In the genomic region with DNA sequence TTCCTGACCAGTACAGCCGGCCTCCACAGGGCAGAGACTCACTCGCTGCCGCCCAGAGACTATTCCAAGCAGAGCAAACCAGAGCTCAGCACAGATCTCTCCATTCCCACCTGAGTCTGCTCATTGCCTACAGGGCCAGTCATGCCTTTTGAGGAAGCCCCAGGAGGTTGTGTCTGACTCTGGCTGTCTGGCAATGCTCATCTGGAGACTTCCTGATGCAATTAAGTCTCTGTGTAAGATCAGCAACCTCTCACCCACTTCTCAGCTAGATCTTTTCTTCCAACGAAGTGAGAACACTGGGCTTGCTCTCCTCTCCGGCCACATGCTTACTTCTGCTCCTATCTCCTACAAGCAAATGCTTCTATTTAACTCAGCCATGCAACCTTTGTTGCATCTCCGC, we compare ENCODE assay signal across 26 mouse cellular contexts.
A peak's percentile ranks its signal among the peaks of the same experiment; 100 is the strongest.
DNase-seq lines count a peak whose midpoint lies in the region; ATAC-seq and TF ChIP-seq lines count a peak whose summit lies in the region.
"Had no signal": no experiment of that assay in that cellular context is flagged by ENCODE, and none has a peak within 500 bp of the region (broad histone marks: within the 10 kb centered on the region; RNA-seq: fewer than 3 reads in every experiment).

No protein-coding gene starts in this region.

- TF ChIP-seq CTCF in stomach, postnatal 0 days (IDR thresholded peaks at IDR 0.05; ENCODE audit: low read depth), result no peak

- no peak overlapping the region for H3K27ac ChIP-seq in hindbrain, embryonic 13.5 days
- H3K27ac ChIP-seq in hindbrain, embryonic 14.5 days, result no peak overlapping the region
- 0 out of 2 replicates have a peak overlapping the region, but pooled peaks have one; percentile 4 for H3K27ac ChIP-seq in neural tube, embryonic 11.5 days (ENCODE audit: low read depth, low read length)
- H3K27ac ChIP-seq in stomach, postnatal 0 days (replicated peaks), result no peak overlapping the region
- H3K27ac ChIP-seq: embryonic facial prominence, embryonic 12.5 days; embryonic facial prominence, embryonic 15.5 days; heart, embryonic 10.5 days; heart, embryonic 13.5 days had no signal

- no peak for ATAC-seq in hindbrain, embryonic 13.5 days (ENCODE audit: low FRiP score)
- ATAC-seq in hindbrain, embryonic 14.5 days (ENCODE audit: low FRiP score), result no peak
- ATAC-seq in neural tube, embryonic 11.5 days (ENCODE audit: insufficient read depth, low FRiP score, low TSS enrichment), result no peak
- no peak for ATAC-seq in stomach, postnatal 0 days (ENCODE audit: low FRiP score, low TSS enrichment)
- ATAC-seq: forebrain, embryonic 14.5 days; forebrain, postnatal 0 days had no signal

- WGBS in hindbrain, embryonic 13.5 days, result 66% methylated on average over 6 of the region's 6 CpGs
- WGBS in hindbrain, embryonic 14.5 days, result 67% methylated on average over 6 of the region's 6 CpGs
- WGBS in neural tube, embryonic 11.5 days, result 63% methylated on average over 6 of the region's 6 CpGs
- 59% methylated on average over 6 of the region's 6 CpGs for WGBS in stomach, postnatal 0 days

- no peak overlapping the region for H3K4me3 ChIP-seq in hindbrain, embryonic 13.5 days
- H3K4me3 ChIP-seq in hindbrain, embryonic 14.5 days (replicated peaks; ENCODE audit: low read length), result no peak overlapping the region
- no peak overlapping the region for H3K4me3 ChIP-seq in neural tube, embryonic 11.5 days (ENCODE audit: low read depth, low read length)
- H3K4me3 ChIP-seq in stomach, postnatal 0 days (ENCODE audit: low read depth, low read length), result no peak overlapping the region
- H3K4me3 ChIP-seq: embryonic facial prominence, embryonic 12.5 days; embryonic facial prominence, embryonic 15.5 days; heart, embryonic 10.5 days; heart, embryonic 13.5 days had no signal

- H3K9me3 ChIP-seq in hindbrain, embryonic 13.5 days, result no peaks in the 10 kb centered on the region
- 0 out of 2 replicates have a peak, but pooled peaks cover 3% of the 10 kb centered on the region for H3K9me3 ChIP-seq in hindbrain, embryonic 14.5 days (ENCODE audit: control insufficient read depth, low read length)
- no peaks in the 10 kb centered on the region for H3K9me3 ChIP-seq in neural tube, embryonic 11.5 days (ENCODE audit: control insufficient read depth, low read length)
- no peaks in the 10 kb centered on the region for H3K9me3 ChIP-seq in stomach, postnatal 0 days (ENCODE audit: control insufficient read depth, low read length)
- H3K9me3 ChIP-seq: embryonic facial prominence, embryonic 12.5 days; embryonic facial prominence, embryonic 15.5 days had no signal

- H3K36me3 ChIP-seq in hindbrain, embryonic 13.5 days, result no peaks in the 10 kb centered on the region
- no peaks in the 10 kb centered on the region for H3K36me3 ChIP-seq in hindbrain, embryonic 14.5 days (replicated peaks; ENCODE audit: control insufficient read depth, insufficient read depth)
- no peaks in the 10 kb centered on the region for H3K36me3 ChIP-seq in neural tube, embryonic 11.5 days (ENCODE audit: control insufficient read depth, insufficient read depth, low read length)
- H3K36me3 ChIP-seq in stomach, postnatal 0 days (ENCODE audit: control insufficient read depth, insufficient read depth, low read length), result no peaks in the 10 kb centered on the region
- H3K36me3 ChIP-seq: embryonic facial prominence, embryonic 12.5 days; embryonic facial prominence, embryonic 15.5 days; G1E; heart, embryonic 10.5 days; heart, embryonic 13.5 days had no signal

- H3K4me1 ChIP-seq in hindbrain, embryonic 13.5 days (replicated peaks), result peaks cover 20% of the 10 kb centered on the region; the same call in 1 of the 2 replicates
- H3K4me1 ChIP-seq in hindbrain, embryonic 14.5 days (replicated peaks; ENCODE audit: control insufficient read depth, insufficient read depth, low read length), result no peaks in the 10 kb centered on the region; the same call in 1 of the 2 replicates
- no peaks in the 10 kb centered on the region for H3K4me1 ChIP-seq in neural tube, embryonic 11.5 days (ENCODE audit: control insufficient read depth, insufficient read depth, low read length)
- H3K4me1 ChIP-seq in stomach, postnatal 0 days (replicated peaks; ENCODE audit: control insufficient read depth, insufficient read depth), result no peaks in the 10 kb centered on the region
- H3K4me1 ChIP-seq: embryonic facial prominence, embryonic 15.5 days had no signal

- no peak for TF ChIP-seq EP300 in stomach, postnatal 0 days (optimal IDR thresholded peaks at IDR 0.05)

- no peak overlapping the region for H3K4me2 ChIP-seq in hindbrain, embryonic 13.5 days
- H3K4me2 ChIP-seq in hindbrain, embryonic 14.5 days (replicated peaks), result no peak overlapping the region
- no peak overlapping the region for H3K4me2 ChIP-seq in neural tube, embryonic 11.5 days (ENCODE audit: low read depth)
- H3K4me2 ChIP-seq in stomach, postnatal 0 days (replicated peaks; ENCODE audit: low read depth), result no peak overlapping the region
- H3K4me2 ChIP-seq: embryonic facial prominence, embryonic 12.5 days; embryonic facial prominence, embryonic 15.5 days; heart, embryonic 13.5 days had no signal

- peak overlapping the region; percentile 13; the same call in 1 of the 2 replicates for H3K9ac ChIP-seq in hindbrain, embryonic 13.5 days
- no peak overlapping the region for H3K9ac ChIP-seq in hindbrain, embryonic 14.5 days
- H3K9ac ChIP-seq in neural tube, embryonic 11.5 days (ENCODE audit: low read length), result no peak overlapping the region
- no peak overlapping the region for H3K9ac ChIP-seq in stomach, postnatal 0 days (ENCODE audit: low read length)
- H3K9ac ChIP-seq: embryonic facial prominence, embryonic 12.5 days; embryonic facial prominence, embryonic 15.5 days; forebrain, postnatal 0 days; heart, embryonic 13.5 days had no signal

- DNase-seq in hindbrain, embryonic 14.5 days (ENCODE audit: low spot score), result no peak
- no peak for DNase-seq in neural tube, embryonic 11.5 days (ENCODE audit: low spot score)
- no peak for DNase-seq in neural tube, embryonic 10.5 days (ENCODE audit: extremely low spot score, low spot score)
- DNase-seq in adipocyte (ENCODE audit: low spot score), result peak; percentile 68
- DNase-seq in stomach, postnatal 0 days (ENCODE audit: low spot score), result no peak
- no peak for DNase-seq in adrenal gland, postnatal 25 days
- DNase-seq: adrenal gland, adult 8-10 months; adrenal gland, postnatal 36 days; B cell, adult 2 months; cerebellum, adult 11 months; cerebellum, adult 2 months; cerebellum, adult 9-11 months; cerebellum, postnatal 25 days; forebrain, postnatal 0 days; gastrocnemius, postnatal 25 days; heart, adult 18-20 months; heart, postnatal 14 days; heart, postnatal 4 days had no signal

- H3K27me3 ChIP-seq in hindbrain, embryonic 13.5 days, result no peaks in the 10 kb centered on the region
- H3K27me3 ChIP-seq in hindbrain, embryonic 14.5 days (ENCODE audit: control insufficient read depth, insufficient read depth, low read length), result no peaks in the 10 kb centered on the region
- no peaks in the 10 kb centered on the region for H3K27me3 ChIP-seq in neural tube, embryonic 11.5 days (ENCODE audit: control insufficient read depth, insufficient read depth, low read length)
- H3K27me3 ChIP-seq in stomach, postnatal 0 days (ENCODE audit: control insufficient read depth, insufficient read depth, low read length), result no peaks in the 10 kb centered on the region
- H3K27me3 ChIP-seq: CH12.LX; embryonic facial prominence, embryonic 12.5 days; embryonic facial prominence, embryonic 15.5 days; heart, embryonic 13.5 days had no signal
